Mouse (Mus musculus): Measurements from ENCODE around the gene Hsd17b7.

DNA sequence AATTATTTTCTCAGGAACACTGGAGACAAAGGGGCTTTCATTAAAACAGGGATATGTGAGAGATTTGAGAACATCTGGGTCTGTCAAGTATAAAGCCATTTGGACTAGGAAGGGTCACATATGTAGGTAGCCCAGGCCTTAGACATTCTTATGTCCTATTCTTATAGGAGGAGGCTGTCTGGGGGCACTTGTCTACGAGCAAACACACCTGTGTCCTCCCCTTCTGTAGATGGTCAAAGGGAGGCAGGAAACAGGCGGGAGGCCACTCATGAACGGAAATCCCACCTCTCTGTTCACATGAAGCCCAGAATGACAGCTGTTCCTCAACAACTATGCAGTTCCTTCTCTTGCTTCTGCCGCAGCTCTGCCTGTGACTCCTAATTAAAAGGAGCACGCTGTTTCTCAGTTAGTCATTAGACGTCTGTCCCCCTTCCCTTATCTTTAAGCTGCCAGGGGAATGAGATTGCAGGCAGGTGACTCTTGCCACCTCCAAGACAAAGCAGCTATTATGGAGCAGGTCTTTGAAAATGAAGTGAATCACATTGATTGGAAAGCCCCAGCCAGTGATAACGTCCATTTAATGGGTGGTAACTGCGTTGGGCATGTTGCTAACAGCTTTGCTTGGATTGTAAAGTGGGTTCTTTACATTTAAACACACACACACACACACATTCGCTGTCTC lies 51.8 kb downstream of the Hsd17b7 start:
- TF ChIP-seq CTCF (IDR thresholded peaks at IDR 0.05; ENCODE audit: low read depth, low read length) (no peak), POLR2A (IDR thresholded peaks at IDR 0.05; ENCODE audit: insufficient read depth, low read length) (no peak), EP300 (IDR thresholded peaks at IDR 0.05; ENCODE audit: insufficient read depth, low read depth, low read length) (no peak)

Measured in ES-Bruce4 (cell line).